Mouse (Mus musculus) midbrain, embryonic 12.5 days (tissue): ENCODE measurements at regions not wholly inside any gene's neighbourhood (a gene's known extent, or its start where the extent isn't known, plus 50 kb on each side); places are given as distances from the start of the nearest gene placed in this dataset.
"Not testable (repeated sequence)": the region's sequence is repeated elsewhere in the genome, so short reads cannot be mapped to it uniquely, and the experiment has no call there.

Experiments used
- ATAC-seq: fragments of 200-750 bp; cut with Nextera tagmentation; 2 replicates; pipeline ENCODE4 v1.8.0; 2017; ENCODE audit warnings: low read depth, moderate TSS enrichment, moderate library complexity; ENCODE audit not compliant: low FRiP score
- H3K27ac ChIP-seq: fragments of 300-500 bp; sonication (generic); replicated peaks from 2 replicates; pipeline ENCODE4 v1.5.1; 2016; ENCODE audit warnings: mild to moderate bottlenecking
- H3K27me3 ChIP-seq: fragments of 300-500 bp; sonication (generic); 2 replicates; pipeline ENCODE4 v1.6.1; 2016; ENCODE audit warnings: mild to moderate bottlenecking
- H3K36me3 ChIP-seq: fragments of 300-500 bp; sonication (generic); 2 replicates; pipeline ENCODE4 v1.6.1; 2016
- H3K4me1 ChIP-seq: fragments of 300-500 bp; sonication (generic); 2 replicates; pipeline ENCODE4 v1.6.1; 2016
- H3K4me2 ChIP-seq: fragments of 300-500 bp; sonication (generic); replicated peaks from 2 replicates; pipeline ENCODE4 v1.6.1; 2016; ENCODE audit warnings: mild to moderate bottlenecking, moderate library complexity
- H3K4me3 ChIP-seq: fragments of 300-500 bp; sonication (generic); 2 replicates; pipeline ENCODE4 v1.5.1; 2016; ENCODE audit warnings: mild to moderate bottlenecking
- H3K9ac ChIP-seq: fragments of 300-500 bp; sonication (generic); replicated peaks from 2 replicates; pipeline ENCODE4 v1.6.1; 2016; ENCODE audit warnings: mild to moderate bottlenecking, moderate library complexity
- H3K9me3 ChIP-seq: fragments of 300-500 bp; sonication (generic); 2 replicates; pipeline ENCODE4 v1.6.1; 2016; ENCODE audit warnings: mild to moderate bottlenecking
- WGBS: fragments of 180-500 bp; shearing (Covaris S2); methylation state at CpG from one replicate; pipeline ENCODE4 v1.1.7; 2016; 5-methylcytosine and 5-hydroxymethylcytosine counted together

GRCm38 (mm10) chr7:125149151-125149550 is 295.3 kb upstream of the Kdm8 start:
- Histone ChIP-seq H3K4me2 (no peak overlapping the region), H3K9ac (no peak overlapping the region), H3K27me3 (no peaks in the 10 kb centered on the region; the same call in 1 of the 2 replicates), H3K9me3 (no peaks in the 10 kb centered on the region), H3K36me3 (no peaks in the 10 kb centered on the region), H3K4me1 (no peaks in the 10 kb centered on the region), H3K4me3 (no peak overlapping the region), H3K27ac (no peak overlapping the region)
- WGBS: 89% methylated on average over 2 of the region's 2 CpGs
- no peak for ATAC-seq

GRCm38 (mm10) chr7:125149740-125150139 is 294.7 kb upstream of the Kdm8 start:
- no peak overlapping the region for H3K27ac ChIP-seq
- H3K9ac ChIP-seq: no peak overlapping the region
- H3K36me3 ChIP-seq: no peaks in the 10 kb centered on the region
- WGBS: 74% methylated on average over 1 of the region's 1 CpGs
- no peaks in the 10 kb centered on the region; the same call in 1 of the 2 replicates for H3K27me3 ChIP-seq
- no peak overlapping the region for H3K4me3 ChIP-seq
- H3K4me2 ChIP-seq: no peak overlapping the region
- ATAC-seq: no peak
- H3K4me1 ChIP-seq: no peaks in the 10 kb centered on the region
- no peaks in the 10 kb centered on the region for H3K9me3 ChIP-seq

GRCm38 (mm10) chr7:125152281-125152680 is 292.2 kb upstream of the Kdm8 start:
- H3K27ac ChIP-seq: no peak overlapping the region
- no peak overlapping the region for H3K4me3 ChIP-seq
- no peaks in the 10 kb centered on the region for H3K9me3 ChIP-seq
- H3K27me3 ChIP-seq: no peaks in the 10 kb centered on the region; the same call in 1 of the 2 replicates
- ATAC-seq: no peak
- no peaks in the 10 kb centered on the region for H3K4me1 ChIP-seq
- no peak overlapping the region for H3K4me2 ChIP-seq
- WGBS: 83% methylated on average over 5 of the region's 5 CpGs
- H3K36me3 ChIP-seq: no peaks in the 10 kb centered on the region
- H3K9ac ChIP-seq: no peak overlapping the region

GRCm38 (mm10) chr7:125155291-125155690 is 289.2 kb upstream of the Kdm8 start:
- Histone ChIP-seq H3K27ac (no peak overlapping the region), H3K27me3 (no peaks in the 10 kb centered on the region; the same call in 1 of the 2 replicates), H3K4me2 (no peak overlapping the region), H3K9ac (no peak overlapping the region), H3K9me3 (no peaks in the 10 kb centered on the region), H3K36me3 (no peaks in the 10 kb centered on the region), H3K4me3 (no peak overlapping the region), H3K4me1 (no peaks in the 10 kb centered on the region)
- 35% methylated on average over 2 of the region's 2 CpGs for WGBS
- no peak for ATAC-seq

GRCm38 (mm10) chr7:125166881-125167351 is 277.6 kb upstream of the Kdm8 start:
- no peak overlapping the region for H3K27ac ChIP-seq
- no peak for ATAC-seq
- no peaks in the 10 kb centered on the region for H3K27me3 ChIP-seq
- H3K36me3 ChIP-seq: no peaks in the 10 kb centered on the region
- 83% methylated on average over 19 of the region's 19 CpGs for WGBS
- H3K4me2 ChIP-seq: no peak overlapping the region
- H3K4me3 ChIP-seq: no peak overlapping the region
- H3K4me1 ChIP-seq: no peaks in the 10 kb centered on the region
- H3K9ac ChIP-seq: no peak overlapping the region
- 0 out of 2 replicates have a peak, but pooled peaks cover 4% of the 10 kb centered on the region for H3K9me3 ChIP-seq

- WGBS: 87% methylated on average over 4 of the region's 4 CpGs
- Histone ChIP-seq H3K4me3 (no peak overlapping the region), H3K9me3 (0 out of 2 replicates have a peak, but pooled peaks cover 7% of the 10 kb centered on the region), H3K4me2 (no peak overlapping the region), H3K27ac (no peak overlapping the region), H3K4me1 (no peaks in the 10 kb centered on the region), H3K36me3 (no peaks in the 10 kb centered on the region), H3K9ac (no peak overlapping the region), H3K27me3 (no peaks in the 10 kb centered on the region)
- ATAC-seq: no peak
These were observed 276.8 kb upstream of the Kdm8 start for GRCm38 (mm10) chr7:125167666-125168065.

GRCm38 (mm10) chr7:125181548-125181947 is 262.9 kb upstream of the Kdm8 start:
- H3K4me3 ChIP-seq: no peak overlapping the region
- ATAC-seq: no peak
- H3K9ac ChIP-seq: no peak overlapping the region
- WGBS: 92% methylated on average over 3 of the region's 3 CpGs
- H3K4me2 ChIP-seq: no peak overlapping the region
- H3K27ac ChIP-seq: no peak overlapping the region
- H3K27me3 ChIP-seq: no peaks in the 10 kb centered on the region
- no peaks in the 10 kb centered on the region for H3K9me3 ChIP-seq
- H3K4me1 ChIP-seq: peaks cover 5% of the 10 kb centered on the region; the same call in 1 of the 2 replicates
- H3K36me3 ChIP-seq: no peaks in the 10 kb centered on the region

- H3K27me3 ChIP-seq: no peaks in the 10 kb centered on the region
- peaks cover 5% of the 10 kb centered on the region; the same call in 1 of the 2 replicates for H3K4me1 ChIP-seq
- no peak overlapping the region for H3K27ac ChIP-seq
- WGBS: 90% methylated on average over 4 of the region's 4 CpGs
- no peak for ATAC-seq
- no peaks in the 10 kb centered on the region for H3K36me3 ChIP-seq
- no peak overlapping the region for H3K4me3 ChIP-seq
- no peaks in the 10 kb centered on the region for H3K9me3 ChIP-seq
- H3K4me2 ChIP-seq: no peak overlapping the region
- no peak overlapping the region for H3K9ac ChIP-seq
These were observed 262.2 kb upstream of the Kdm8 start for GRCm38 (mm10) chr7:125182266-125182665.

GRCm38 (mm10) chr7:125183011-125183410 is 261.5 kb upstream of the Kdm8 start:
- 87% methylated on average over 4 of the region's 4 CpGs for WGBS
- not testable (repeated sequence) for H3K9me3 ChIP-seq, ATAC-seq, H3K36me3 ChIP-seq, H3K4me3 ChIP-seq, H3K4me2 ChIP-seq, H3K4me1 ChIP-seq, H3K27me3 ChIP-seq, H3K9ac ChIP-seq, H3K27ac ChIP-seq

- no peak overlapping the region for H3K4me3 ChIP-seq
- peaks cover 5% of the 10 kb centered on the region; the same call in 1 of the 2 replicates for H3K4me1 ChIP-seq
- H3K9ac ChIP-seq: no peak overlapping the region
- no peaks in the 10 kb centered on the region for H3K36me3 ChIP-seq
- H3K4me2 ChIP-seq: no peak overlapping the region
- no peak overlapping the region for H3K27ac ChIP-seq
- ATAC-seq: no peak
- H3K27me3 ChIP-seq: no peaks in the 10 kb centered on the region
- no peaks in the 10 kb centered on the region for H3K9me3 ChIP-seq
- 88% methylated on average over 13 of the region's 13 CpGs for WGBS
These were observed 259.3 kb upstream of the Kdm8 start for GRCm38 (mm10) chr7:125185037-125185679.

- Histone ChIP-seq H3K9ac (no peak overlapping the region), H3K27me3 (no peaks in the 10 kb centered on the region), H3K27ac (no peak overlapping the region), H3K4me1 (peaks cover 5% of the 10 kb centered on the region; the same call in 1 of the 2 replicates), H3K4me3 (no peak overlapping the region), H3K4me2 (no peak overlapping the region), H3K9me3 (no peaks in the 10 kb centered on the region), H3K36me3 (no peaks in the 10 kb centered on the region)
- no peak for ATAC-seq
- WGBS: 87% methylated on average over 10 of the region's 10 CpGs
These were observed 257.3 kb upstream of the Kdm8 start for GRCm38 (mm10) chr7:125187011-125187740.

GRCm38 (mm10) chr7:125188986-125189385 is 255.5 kb upstream of the Kdm8 start:
- WGBS: 83% methylated on average over 5 of the region's 5 CpGs
- H3K9me3 ChIP-seq: no peaks in the 10 kb centered on the region
- no peak overlapping the region for H3K4me3 ChIP-seq
- no peaks in the 10 kb centered on the region for H3K27me3 ChIP-seq
- H3K4me2 ChIP-seq: no peak overlapping the region
- H3K9ac ChIP-seq: no peak overlapping the region
- ATAC-seq: no peak
- no peak overlapping the region for H3K27ac ChIP-seq
- no peaks in the 10 kb centered on the region for H3K36me3 ChIP-seq
- H3K4me1 ChIP-seq: no peaks in the 10 kb centered on the region
